Mouse (Mus musculus): ENCODE measurements around the gene Kcnip1.

- TF ChIP-seq POLR2A (IDR thresholded peaks at IDR 0.05; ENCODE audit: low read depth, low read length), result no peak
- no peak for TF ChIP-seq CTCF (conservative IDR thresholded peaks at IDR 0.05; ENCODE audit: insufficient read depth, insufficient read length, low read depth, low read length)
Measured at GRCm38 (mm10) chr11:33923031-33923430, 69.9 kb downstream of the Kcnip1 start.
